Comparison of ENCODE assay signal across 12 mouse cellular contexts in genomic region chr3:101144366-101144948, GRCm38 (mm10). TPM values are rescaled to one million over a fixed set of nuclear protein-coding genes. Genes with fewer than 3 reads are reported as not detected.
A peak's percentile ranks its signal among the peaks of the same experiment; 100 is the strongest.
DNase-seq lines count a peak whose midpoint lies in the region; ATAC-seq and TF ChIP-seq lines count a peak whose summit lies in the region.
"Had no signal": no experiment of that assay in that cellular context is flagged by ENCODE, and none has a peak within 500 bp of the region (broad histone marks: within the 10 kb centered on the region; RNA-seq: fewer than 3 reads in every experiment).

No protein-coding gene starts in this region.

- H3K4me1 ChIP-seq in embryonic facial prominence, embryonic 14.5 days (ENCODE audit: control insufficient read depth, insufficient read depth, low read length) = peaks cover 3% of the 10 kb centered on the region
- peaks cover 16% of the 10 kb centered on the region for H3K4me1 ChIP-seq in midbrain, embryonic 11.5 days (ENCODE audit: control insufficient read depth, insufficient read depth, low read length)
- H3K4me1 ChIP-seq: liver, embryonic 13.5 days had no signal

- ATAC-seq in embryonic facial prominence, embryonic 14.5 days (ENCODE audit: low read depth) = peak; percentile 41; the same call in 1 of the 2 replicates
- ATAC-seq in midbrain, embryonic 11.5 days (ENCODE audit: low FRiP score) = no peak

- no peak overlapping the region for H3K4me3 ChIP-seq in C2C12 (ENCODE audit: insufficient read depth, poor library complexity, severe bottlenecking)
- H3K4me3 ChIP-seq in embryonic facial prominence, embryonic 14.5 days (ENCODE audit: low read depth, low read length) = no peak overlapping the region
- H3K4me3 ChIP-seq in midbrain, embryonic 11.5 days (ENCODE audit: low read depth, low read length) = no peak overlapping the region
- H3K4me3 ChIP-seq: kidney, embryonic 15.5 days; liver, embryonic 13.5 days had no signal

- peaks cover 12% of the 10 kb centered on the region for H3K9me3 ChIP-seq in embryonic facial prominence, embryonic 14.5 days (ENCODE audit: control insufficient read depth, low read length)
- no peaks in the 10 kb centered on the region for H3K9me3 ChIP-seq in midbrain, embryonic 11.5 days (ENCODE audit: control insufficient read depth, low read length)
- H3K9me3 ChIP-seq: kidney, embryonic 15.5 days; liver, embryonic 13.5 days had no signal

- no peak overlapping the region for H3K4me2 ChIP-seq in embryonic facial prominence, embryonic 14.5 days (ENCODE audit: low read depth, low read length)
- no peak overlapping the region for H3K4me2 ChIP-seq in midbrain, embryonic 11.5 days
- H3K4me2 ChIP-seq: liver, embryonic 13.5 days had no signal

- no peaks in the 10 kb centered on the region for H3K36me3 ChIP-seq in C2C12 (ENCODE audit: control insufficient read depth, insufficient read depth)
- H3K36me3 ChIP-seq in embryonic facial prominence, embryonic 14.5 days (ENCODE audit: control insufficient read depth, insufficient read depth, low read length) = no peaks in the 10 kb centered on the region
- H3K36me3 ChIP-seq in midbrain, embryonic 11.5 days (ENCODE audit: control insufficient read depth, insufficient read depth, low read length) = no peaks in the 10 kb centered on the region
- H3K36me3 ChIP-seq: kidney, embryonic 15.5 days; liver, embryonic 13.5 days had no signal

- no peaks in the 10 kb centered on the region for H3K79me2 ChIP-seq in C2C12 (ENCODE audit: control insufficient read depth, insufficient read depth)

- WGBS in embryonic facial prominence, embryonic 14.5 days = 55% methylated on average over 6 of the region's 6 CpGs
- 74% methylated on average over 6 of the region's 6 CpGs for WGBS in midbrain, embryonic 11.5 days

- no peak for TF ChIP-seq CTCF in C2C12 (IDR thresholded peaks at IDR 0.05; ENCODE audit: control insufficient read depth, insufficient read depth, insufficient read length)

- H3ac ChIP-seq in C2C12 (ENCODE audit: control insufficient read depth, insufficient read length, low read depth) = no peak overlapping the region

- no peak overlapping the region for H3K27ac ChIP-seq in embryonic facial prominence, embryonic 14.5 days (replicated peaks; ENCODE audit: low read depth, low read length)
- H3K27ac ChIP-seq in midbrain, embryonic 11.5 days (ENCODE audit: low read depth, low read length) = no peak overlapping the region
- H3K27ac ChIP-seq: kidney, embryonic 15.5 days; liver, embryonic 13.5 days had no signal

- no peak overlapping the region for H3K9ac ChIP-seq in embryonic facial prominence, embryonic 14.5 days (ENCODE audit: low read depth, low read length)
- no peak overlapping the region for H3K9ac ChIP-seq in midbrain, embryonic 11.5 days (ENCODE audit: low read length)
- H3K9ac ChIP-seq: kidney, embryonic 15.5 days; liver, embryonic 13.5 days had no signal

- H3K79me3 ChIP-seq in C2C12 (ENCODE audit: low read depth) = no peaks in the 10 kb centered on the region

- DNase-seq in gastrocnemius, postnatal 25 days = peak; percentile 34
- no peak for DNase-seq in gastrocnemius, postnatal 10 days
- no peak for DNase-seq in embryonic facial prominence, embryonic 14.5 days (ENCODE audit: low spot score)
- DNase-seq in midbrain, embryonic 11.5 days (ENCODE audit: low spot score, missing footprints) = peak; percentile 75
- no peak for DNase-seq in cerebellum, postnatal 36 days
- no peak for DNase-seq in heart, postnatal 14 days
- no peak for DNase-seq in layer of hippocampus, postnatal 10 days (ENCODE audit: low spot score in 2 of 2)
- DNase-seq: cerebellum, adult 9-11 months; heart, postnatal 4 days; liver, embryonic 13.5 days had no signal

- intact Hi-C loops in heart, postnatal 14 days (cut with DNase I) = no loop called here

- no peaks in the 10 kb centered on the region for H3K27me3 ChIP-seq in C2C12 (ENCODE audit: control insufficient read depth, insufficient read depth, insufficient read length)
- H3K27me3 ChIP-seq in embryonic facial prominence, embryonic 14.5 days (replicated peaks; ENCODE audit: control insufficient read depth, insufficient read depth, low read length) = no peaks in the 10 kb centered on the region
- H3K27me3 ChIP-seq in midbrain, embryonic 11.5 days (ENCODE audit: control insufficient read depth, insufficient read depth, low read length) = no peaks in the 10 kb centered on the region
- H3K27me3 ChIP-seq: kidney, embryonic 15.5 days; liver, embryonic 13.5 days had no signal

TF ChIP-seq in C2C12, 6 proteins besides CTCF, POLR2A, EP300 and RAD21:
- no peak for TF ChIP-seq MYOD1 (IDR thresholded peaks at IDR 0.05; ENCODE audit: control insufficient read depth, insufficient read length, low read depth)
- TF ChIP-seq USF1 (IDR thresholded peaks at IDR 0.05; ENCODE audit: low read depth) = peak; percentile 41
- TF ChIP-seq MYOG (IDR thresholded peaks at IDR 0.05; ENCODE audit: control insufficient read depth, extremely low read depth, insufficient read length) = no peak
- TF ChIP-seq MAX (IDR thresholded peaks at IDR 0.05) = no peak
- TF ChIP-seq FOSL1 (IDR thresholded peaks at IDR 0.05; ENCODE audit: insufficient read depth, low read length, poor library complexity, severe bottlenecking) = no peak
- no peak for TF ChIP-seq CEBPB (IDR thresholded peaks at IDR 0.05; ENCODE audit: low read depth)

RNA-seq across cellular contexts. Expression of gene Ptgfrn, which starts 34.4 kb away (rescaled TPM):
- 10 to 100 TPM; 14.9 to 17.0 TPM for total RNA-seq in gastrocnemius, postnatal 25 days (2021)
- 10 to 100 TPM; 49.3 to 59.3 TPM for total RNA-seq in gastrocnemius, postnatal 10 days (2021)
- polyA plus RNA-seq in C2C12 (2012; fragmentation: generic; extraction: Trizol) = 42.8 TPM
- polyA plus RNA-seq in embryonic facial prominence, embryonic 14.5 days (2014; fragmentation: Nextera tagmentation; extraction: Ambion mirVana) = 9.7 and 10.2 TPM in 2 replicates
- 2.3 and 2.6 TPM in 2 replicates for polyA plus RNA-seq in midbrain, embryonic 11.5 days (2014; fragmentation: Nextera tagmentation; extraction: Ambion mirVana)
- total RNA-seq in heart, postnatal 14 days (2021) = 10 to 100 TPM; 48.9 to 49.4 TPM
- 10 to 100 TPM; 30.4 to 30.8 TPM for total RNA-seq in layer of hippocampus, postnatal 10 days (2021)

Comparison
In these comparisons a context has a peak if more than half of its experiments do, and no peak if none do; other contexts are left out.
1. DNase-seq: peak in gastrocnemius, postnatal 25 days (single experiment) and midbrain, embryonic 11.5 days (single experiment); none in gastrocnemius, postnatal 10 days (single experiment), embryonic facial prominence, embryonic 14.5 days (single experiment), cerebellum, postnatal 36 days (0 of 2), heart, postnatal 14 days (0 of 2) and layer of hippocampus, postnatal 10 days (0 of 2).